In genomic region chr10:30326861-30327260, GRCm38 (mm10) we compare ENCODE assay signal across 22 mouse cellular contexts.
"Had no signal": no experiment of that assay in that cellular context is flagged by ENCODE, and none has a peak within 500 bp of the region (broad histone marks: within the 10 kb centered on the region; RNA-seq: fewer than 3 reads in every experiment).

No protein-coding gene starts in this region.

- H3K4me1 ChIP-seq: megakaryocyte, embryonic 14.5 days; stomach, embryonic 15.5 days had no signal

- DNase-seq: kidney, adult 11 months; kidney, adult 9 months; kidney, postnatal 36 days; layer of hippocampus, postnatal 36 days; liver; liver, postnatal 0 days; lung, embryonic 14.5 days; lung, postnatal 36 days; right cerebral cortex, adult 18-20 months; right cerebral cortex, postnatal 25 days; spleen, adult 18-20 months; thymus, postnatal 36 days had no signal

- H3K36me3 ChIP-seq: limb, embryonic 13.5 days; midbrain, embryonic 10.5 days; midbrain, embryonic 13.5 days; neural tube, embryonic 13.5 days; stomach, embryonic 15.5 days had no signal

- H3K9ac ChIP-seq: limb, embryonic 13.5 days; liver, embryonic 14.5 days; liver, postnatal 0 days; lung, embryonic 14.5 days; midbrain, embryonic 13.5 days; neural tube, embryonic 13.5 days; stomach, embryonic 15.5 days had no signal

- H3K9me3 ChIP-seq: limb, embryonic 13.5 days; megakaryocyte, embryonic 14.5 days; midbrain, embryonic 10.5 days; midbrain, embryonic 13.5 days; neural tube, embryonic 13.5 days; stomach, embryonic 15.5 days had no signal

- ATAC-seq: liver, postnatal 0 days; lung, postnatal 0 days had no signal

- H3K27ac ChIP-seq: left cerebral cortex, adult 2 months; limb, embryonic 13.5 days; liver, embryonic 14.5 days; midbrain, embryonic 10.5 days; neural tube, embryonic 13.5 days; stomach, embryonic 15.5 days had no signal

- H3K27me3 ChIP-seq: limb, embryonic 13.5 days; megakaryocyte, embryonic 14.5 days; midbrain, embryonic 13.5 days; neural tube, embryonic 13.5 days; stomach, embryonic 15.5 days had no signal

- H3K4me2 ChIP-seq: limb, embryonic 13.5 days; lung, embryonic 14.5 days; midbrain, embryonic 13.5 days; neural tube, embryonic 13.5 days; stomach, embryonic 15.5 days had no signal

- H3K4me3 ChIP-seq: left cerebral cortex, adult 2 months; limb, embryonic 13.5 days; megakaryocyte, embryonic 14.5 days; midbrain, embryonic 10.5 days; midbrain, embryonic 13.5 days; myocyte; neural tube, embryonic 13.5 days; stomach, embryonic 15.5 days had no signal
